Mouse (Mus musculus): ENCODE measurements at regions not wholly inside any gene's neighbourhood (a gene's known extent, or its start where the extent isn't known, plus 50 kb on each side); places are given as distances from the start of the nearest gene placed in this dataset.
A peak's percentile ranks its signal among the peaks of the same experiment; 100 is the strongest.

DNA sequence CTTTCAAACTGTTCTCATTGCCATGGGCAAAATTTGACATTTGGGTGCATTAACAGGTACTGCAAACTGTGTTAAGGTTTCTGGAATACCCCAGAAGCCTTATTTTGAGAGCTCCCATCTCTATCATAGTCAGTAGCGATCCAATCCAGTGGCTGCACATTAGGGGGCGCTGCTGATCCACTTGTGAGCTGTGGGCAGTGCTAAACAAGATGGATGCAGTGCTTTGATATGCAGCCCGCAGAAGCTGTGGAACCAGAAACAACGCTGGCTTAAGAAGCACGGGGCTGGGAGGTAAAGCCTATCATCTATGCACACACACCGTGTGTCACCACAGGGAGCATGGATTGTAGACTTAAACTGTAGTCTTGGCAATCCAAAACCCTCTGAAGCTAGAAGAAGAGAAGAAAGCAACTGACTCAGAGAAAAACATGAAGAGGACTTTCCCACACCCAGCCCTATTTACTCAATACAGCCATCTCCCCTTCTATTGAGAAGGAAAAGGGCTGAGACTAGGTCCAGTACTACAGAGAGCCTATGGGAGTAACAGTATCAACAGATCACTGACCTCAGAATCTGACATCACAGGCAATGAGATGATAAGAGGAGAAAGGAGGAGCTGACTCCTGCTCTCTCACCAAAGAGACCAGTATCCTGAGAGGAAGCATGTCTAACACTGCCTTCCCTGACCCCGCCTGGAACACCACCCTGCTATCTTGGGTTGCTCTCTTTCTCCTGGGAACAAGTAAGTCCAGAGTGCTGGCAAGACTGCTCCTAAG lies 83.1 kb upstream of the 2210010C04Rik start:
- no peaks in the 10 kb centered on the region for H3K27me3 ChIP-seq (replicated peaks; ENCODE audit: low read depth, poor library complexity, severe bottlenecking)
- WGBS: 18% methylated on average over 7 of the region's 7 CpGs
- H3K4me3 ChIP-seq: no peak overlapping the region
- H3K27ac ChIP-seq (replicated peaks): no peak overlapping the region
- H3K4me1 ChIP-seq: no peaks in the 10 kb centered on the region
- H3K36me3 ChIP-seq (replicated peaks): no peaks in the 10 kb centered on the region
- peak; percentile 56 for DNase-seq (ENCODE audit: low spot score)
- H3K9me3 ChIP-seq: no peaks in the 10 kb centered on the region

DNA sequence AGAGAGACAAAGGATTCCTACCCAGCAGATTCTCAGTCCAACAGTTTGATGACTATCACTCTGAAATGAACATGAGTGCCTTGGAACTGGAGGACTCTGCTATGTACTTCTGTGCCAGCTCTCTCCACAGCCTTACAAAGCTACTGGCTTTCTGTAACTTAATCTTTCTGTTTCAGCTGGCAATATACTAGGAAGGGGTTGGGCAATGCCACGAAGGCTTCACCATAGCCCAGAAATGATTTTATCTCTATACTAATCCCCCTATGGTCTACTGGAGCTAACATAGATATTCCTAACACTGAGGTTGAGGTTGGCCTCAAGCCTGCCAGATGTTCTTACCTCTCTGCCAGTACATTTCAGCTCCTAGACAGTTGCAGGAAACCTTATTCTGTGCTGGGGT lies 78.6 kb upstream of the 2210010C04Rik start:
- Histone ChIP-seq H3K4me1 (no peaks in the 10 kb centered on the region), H3K9me3 (no peaks in the 10 kb centered on the region), H3K27ac (replicated peaks) (no peak overlapping the region), H3K4me3 (no peak overlapping the region), H3K27me3 (replicated peaks; ENCODE audit: low read depth, poor library complexity, severe bottlenecking) (no peaks in the 10 kb centered on the region), H3K36me3 (replicated peaks) (no peaks in the 10 kb centered on the region)
- no peak for DNase-seq (ENCODE audit: low spot score)
- 68% methylated on average over 1 of the region's 1 CpGs for WGBS

DNA sequence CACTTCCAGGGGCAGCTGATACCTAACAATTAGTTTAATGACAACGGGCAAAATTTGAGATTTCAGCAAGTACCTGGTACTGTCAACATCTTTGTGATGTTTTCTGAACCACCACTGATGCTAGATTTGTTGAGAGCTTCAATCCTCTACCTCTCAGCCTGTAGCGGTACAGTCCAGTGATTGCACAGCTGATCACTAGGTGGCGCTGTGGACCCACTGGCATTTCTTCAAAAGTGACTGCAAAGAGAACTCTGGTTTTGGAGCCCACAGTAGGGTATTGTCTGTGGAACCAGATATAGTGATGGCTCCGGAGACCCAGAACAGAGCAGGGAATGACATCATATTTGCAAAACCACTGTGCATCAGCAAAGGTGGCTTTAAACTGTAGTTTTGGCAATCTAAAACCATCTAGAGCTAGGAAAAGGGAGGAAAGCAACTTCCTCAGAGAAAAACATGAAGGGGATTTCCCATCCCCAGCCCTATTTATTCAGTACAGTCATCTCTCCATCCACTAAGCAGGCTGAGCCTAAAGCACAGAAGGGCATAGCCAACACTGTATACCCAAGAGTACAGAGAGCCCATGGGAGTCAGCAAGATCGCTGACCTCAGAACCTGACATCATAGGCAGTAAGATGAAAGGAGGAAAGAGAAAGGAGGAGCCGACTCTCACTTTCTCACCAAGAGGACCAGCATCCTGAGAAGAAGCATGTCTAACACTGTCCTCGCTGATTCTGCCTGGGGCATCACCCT lies 77.7 kb upstream of the 2210010C04Rik start:
- H3K36me3 ChIP-seq (replicated peaks): no peaks in the 10 kb centered on the region
- no peak overlapping the region for H3K4me3 ChIP-seq
- DNase-seq (ENCODE audit: low spot score): peak; percentile 54
- no peak overlapping the region for H3K27ac ChIP-seq (replicated peaks)
- 38% methylated on average over 7 of the region's 7 CpGs for WGBS
- no peaks in the 10 kb centered on the region for H3K4me1 ChIP-seq
- no peaks in the 10 kb centered on the region for H3K27me3 ChIP-seq (replicated peaks; ENCODE audit: low read depth, poor library complexity, severe bottlenecking)
- no peaks in the 10 kb centered on the region for H3K9me3 ChIP-seq

DNA sequence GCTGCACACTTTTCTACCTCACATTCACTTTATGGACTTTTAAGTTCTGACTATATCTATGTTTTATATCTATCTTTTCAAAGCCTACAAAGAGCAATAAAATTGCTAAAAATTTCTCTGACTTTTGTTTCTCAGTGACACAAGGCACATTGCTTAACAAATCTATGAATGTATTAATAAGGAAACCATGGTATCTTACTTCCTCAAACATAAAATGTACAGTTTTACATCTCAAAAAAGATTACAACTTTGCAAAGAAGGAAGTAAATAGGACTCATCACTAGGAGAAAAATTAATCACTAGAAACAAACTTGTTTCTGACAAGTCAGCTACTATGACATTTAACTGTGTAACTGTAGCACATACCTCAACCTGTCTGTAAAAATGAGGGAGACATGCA lies 76.5 kb upstream of the 2210010C04Rik start:
- Histone ChIP-seq H3K27ac (replicated peaks) (no peak overlapping the region), H3K4me1 (no peaks in the 10 kb centered on the region), H3K4me3 (no peak overlapping the region), H3K36me3 (replicated peaks) (no peaks in the 10 kb centered on the region), H3K27me3 (replicated peaks; ENCODE audit: low read depth, poor library complexity, severe bottlenecking) (no peaks in the 10 kb centered on the region), H3K9me3 (no peaks in the 10 kb centered on the region)
- DNase-seq (ENCODE audit: low spot score): no peak

DNA sequence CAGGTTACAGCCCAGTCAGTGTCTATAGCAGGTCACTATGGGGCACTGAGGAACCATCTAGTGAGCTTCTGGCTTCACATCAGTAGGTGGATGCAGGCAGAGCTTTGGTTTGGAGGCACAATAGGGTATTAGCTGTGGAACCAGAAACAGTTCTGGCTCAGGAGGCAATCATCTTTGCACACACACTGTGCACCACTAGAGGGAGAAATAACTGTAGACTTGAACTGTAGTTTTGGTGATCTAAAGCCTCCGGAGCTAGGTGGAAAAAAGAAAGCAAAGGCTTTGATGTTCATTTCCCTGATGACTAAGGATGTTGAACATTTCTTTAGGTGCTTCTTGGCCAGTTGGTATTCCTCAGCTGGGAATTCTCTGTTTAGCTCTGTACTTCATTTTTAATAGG lies 73.6 kb upstream of the 2210010C04Rik start:
- Histone ChIP-seq H3K27me3 (replicated peaks; ENCODE audit: low read depth, poor library complexity, severe bottlenecking) (no peaks in the 10 kb centered on the region), H3K4me1 (no peaks in the 10 kb centered on the region), H3K4me3 (no peak overlapping the region), H3K36me3 (replicated peaks) (no peaks in the 10 kb centered on the region), H3K27ac (replicated peaks) (no peak overlapping the region), H3K9me3 (no peaks in the 10 kb centered on the region)
- WGBS: 74% methylated on average over 1 of the region's 1 CpGs
- DNase-seq (ENCODE audit: low spot score): no peak

DNA sequence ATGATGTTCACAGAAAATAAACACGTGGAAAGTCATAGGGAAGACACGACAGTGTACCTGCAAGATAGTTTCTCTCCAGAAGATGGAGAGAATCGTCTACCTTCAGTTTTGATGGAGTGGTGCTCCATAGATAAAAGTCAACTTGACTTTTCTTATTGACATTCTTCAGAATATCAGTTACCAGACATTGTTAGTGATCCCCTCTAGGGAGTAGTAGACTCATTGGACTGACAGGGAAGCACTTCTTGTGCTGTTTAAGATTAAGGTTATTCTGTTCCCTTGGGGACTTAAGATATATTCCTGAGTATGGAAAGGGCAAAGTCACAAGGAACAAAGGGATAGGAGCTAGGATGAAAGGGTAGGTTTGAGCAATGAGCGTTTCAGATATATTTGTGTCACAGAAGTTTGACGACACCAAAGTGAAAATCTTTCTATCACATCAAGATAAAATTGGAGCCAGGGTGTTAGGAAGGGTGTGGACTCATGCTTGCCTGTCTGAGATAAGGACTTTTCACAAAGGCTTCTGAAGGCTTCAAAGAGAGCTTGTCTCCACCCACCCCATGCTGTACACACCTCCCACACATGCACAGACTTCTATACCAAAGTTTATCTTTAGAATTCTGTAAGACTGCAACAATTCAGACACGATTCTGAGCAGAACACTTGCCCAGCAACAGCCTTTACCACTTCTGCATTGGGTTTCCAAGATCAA lies 68.5 kb upstream of the 2210010C04Rik start:
- H3K36me3 ChIP-seq (replicated peaks): no peaks in the 10 kb centered on the region
- no peaks in the 10 kb centered on the region for H3K4me1 ChIP-seq
- H3K9me3 ChIP-seq: no peaks in the 10 kb centered on the region
- DNase-seq (ENCODE audit: low spot score): no peak
- no peak overlapping the region for H3K4me3 ChIP-seq
- no peak overlapping the region for H3K27ac ChIP-seq (replicated peaks)
- 84% methylated on average over 6 of the region's 6 CpGs for WGBS
- H3K27me3 ChIP-seq (replicated peaks; ENCODE audit: low read depth, poor library complexity, severe bottlenecking): no peaks in the 10 kb centered on the region

DNA sequence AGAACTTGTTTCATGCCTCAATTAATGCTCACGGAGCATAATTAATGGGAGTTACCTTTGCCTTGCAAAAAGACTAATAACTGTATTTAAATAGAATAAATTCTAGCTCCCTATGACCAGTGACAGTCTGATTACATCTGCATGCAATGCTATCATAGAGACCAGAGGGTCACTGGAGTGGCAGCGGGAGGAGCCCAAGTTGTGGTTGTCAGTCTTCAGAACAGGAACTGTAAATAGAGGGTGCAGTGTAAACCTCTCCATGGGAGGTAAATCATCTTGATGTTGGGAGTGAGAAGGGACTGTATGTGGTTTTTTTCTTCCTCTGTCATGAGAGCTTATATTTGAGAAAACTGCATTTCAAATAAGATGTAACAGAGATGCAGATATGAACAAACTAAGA lies 66.7 kb upstream of the 2210010C04Rik start:
- no peak for DNase-seq (ENCODE audit: low spot score)
- H3K27me3 ChIP-seq (replicated peaks; ENCODE audit: low read depth, poor library complexity, severe bottlenecking): no peaks in the 10 kb centered on the region

DNA sequence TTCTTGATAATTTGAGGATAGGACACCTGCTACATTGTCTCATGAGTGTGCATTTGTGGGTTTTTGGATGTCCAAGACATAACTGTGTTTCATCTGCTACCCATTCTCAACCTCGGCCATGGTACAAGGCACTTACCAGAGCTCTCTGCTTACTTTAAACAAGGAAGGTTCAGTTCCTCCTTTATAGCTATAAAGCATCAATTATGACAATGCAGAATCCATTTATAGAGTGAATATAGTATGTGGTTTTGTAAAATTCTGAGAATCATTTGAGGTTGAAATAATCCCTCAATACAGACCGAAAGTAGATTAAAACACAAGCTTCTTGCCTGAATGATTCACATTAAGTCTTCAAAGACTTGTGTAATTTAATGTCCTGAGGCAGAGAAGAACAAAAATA lies 64.9 kb upstream of the 2210010C04Rik start:
- WGBS: 93% methylated on average over 2 of the region's 2 CpGs

More for the DNA sequence above, 66.7 kb upstream of the 2210010C04Rik start:
- H3K4me1 ChIP-seq: no peaks in the 10 kb centered on the region
- H3K9me3 ChIP-seq: no peaks in the 10 kb centered on the region
- 78% methylated on average over 2 of the region's 2 CpGs for WGBS
- H3K36me3 ChIP-seq (replicated peaks): no peaks in the 10 kb centered on the region
- H3K27ac ChIP-seq (replicated peaks): no peak overlapping the region
- H3K4me3 ChIP-seq: no peak overlapping the region

DNA sequence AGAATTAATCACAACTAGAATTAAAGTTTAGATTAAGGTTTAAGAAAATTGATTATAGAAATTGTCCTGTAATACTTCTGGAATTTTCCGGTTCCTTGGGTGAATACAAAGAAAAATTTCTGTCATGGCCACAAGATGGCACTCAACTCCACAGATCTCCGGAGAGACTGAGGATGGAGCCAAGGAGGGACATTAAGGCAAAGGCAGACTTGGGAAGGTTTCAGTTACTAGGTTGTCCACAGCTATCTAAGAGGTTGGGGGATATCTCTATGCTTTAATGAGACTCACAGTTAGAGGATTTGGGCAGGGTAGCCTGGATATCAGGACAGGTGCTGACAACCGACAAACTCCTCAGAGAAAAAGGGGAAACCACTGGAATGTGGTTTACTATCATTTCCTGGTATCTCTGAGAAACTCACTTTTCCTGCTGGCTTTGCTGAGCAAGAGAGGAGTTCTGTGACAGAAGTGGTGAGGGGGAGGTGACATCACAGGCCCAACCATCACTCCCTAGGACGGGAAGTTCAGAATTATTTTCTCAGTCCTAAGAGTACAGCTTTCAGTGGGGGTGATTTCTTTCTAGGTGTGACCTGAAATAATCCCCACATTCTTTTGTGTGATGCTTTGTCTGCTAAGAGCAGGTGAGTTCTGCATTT lies 56.0 kb upstream of the 2210010C04Rik start:
- 55% methylated on average over 4 of the region's 4 CpGs for WGBS
- DNase-seq (ENCODE audit: low spot score): no peak
- Histone ChIP-seq H3K4me3 (no peak overlapping the region), H3K27me3 (replicated peaks; ENCODE audit: low read depth, poor library complexity, severe bottlenecking) (no peaks in the 10 kb centered on the region), H3K27ac (replicated peaks) (no peak overlapping the region), H3K36me3 (replicated peaks) (no peaks in the 10 kb centered on the region), H3K4me1 (no peaks in the 10 kb centered on the region), H3K9me3 (no peaks in the 10 kb centered on the region)

More for the DNA sequence above, 64.9 kb upstream of the 2210010C04Rik start:
- DNase-seq (ENCODE audit: low spot score): no peak
- Histone ChIP-seq H3K36me3 (replicated peaks) (no peaks in the 10 kb centered on the region), H3K4me3 (no peak overlapping the region), H3K27ac (replicated peaks) (no peak overlapping the region), H3K27me3 (replicated peaks; ENCODE audit: low read depth, poor library complexity, severe bottlenecking) (no peaks in the 10 kb centered on the region), H3K4me1 (no peaks in the 10 kb centered on the region), H3K9me3 (no peaks in the 10 kb centered on the region)
